Mouse (Mus musculus) thymus, postnatal 14 days (tissue): ENCODE data around the gene Tnfrsf1a.
A peak's percentile ranks its signal among the peaks of the same experiment; 100 is the strongest.

Source experiments
- DNase-seq: peaks from one replicate; pipeline ENCODE4 v3.0.0; 2021

Tnfrsf1a gene

DNA sequence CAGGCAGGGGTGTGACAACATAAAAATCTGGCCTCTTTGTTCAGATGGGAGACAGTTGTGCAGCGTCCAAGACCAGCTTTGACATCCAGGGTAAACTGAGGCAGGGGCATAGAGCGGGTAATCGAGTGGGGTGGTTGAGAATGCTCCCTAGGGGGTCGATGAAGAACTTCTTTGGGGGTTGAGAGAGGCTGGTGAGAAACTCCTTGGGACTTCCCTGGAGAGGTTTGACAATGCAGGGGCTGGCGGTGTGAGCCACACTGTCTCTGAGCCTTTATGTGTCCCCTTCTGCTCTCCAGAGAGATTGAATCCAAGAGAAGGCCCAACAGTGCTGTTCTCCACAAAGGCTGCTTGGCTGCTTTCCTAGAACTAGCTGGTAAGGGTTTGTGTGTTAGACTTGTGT lies 40.7 kb downstream of the Tnfrsf1a start:
- no peak for DNase-seq

DNA sequence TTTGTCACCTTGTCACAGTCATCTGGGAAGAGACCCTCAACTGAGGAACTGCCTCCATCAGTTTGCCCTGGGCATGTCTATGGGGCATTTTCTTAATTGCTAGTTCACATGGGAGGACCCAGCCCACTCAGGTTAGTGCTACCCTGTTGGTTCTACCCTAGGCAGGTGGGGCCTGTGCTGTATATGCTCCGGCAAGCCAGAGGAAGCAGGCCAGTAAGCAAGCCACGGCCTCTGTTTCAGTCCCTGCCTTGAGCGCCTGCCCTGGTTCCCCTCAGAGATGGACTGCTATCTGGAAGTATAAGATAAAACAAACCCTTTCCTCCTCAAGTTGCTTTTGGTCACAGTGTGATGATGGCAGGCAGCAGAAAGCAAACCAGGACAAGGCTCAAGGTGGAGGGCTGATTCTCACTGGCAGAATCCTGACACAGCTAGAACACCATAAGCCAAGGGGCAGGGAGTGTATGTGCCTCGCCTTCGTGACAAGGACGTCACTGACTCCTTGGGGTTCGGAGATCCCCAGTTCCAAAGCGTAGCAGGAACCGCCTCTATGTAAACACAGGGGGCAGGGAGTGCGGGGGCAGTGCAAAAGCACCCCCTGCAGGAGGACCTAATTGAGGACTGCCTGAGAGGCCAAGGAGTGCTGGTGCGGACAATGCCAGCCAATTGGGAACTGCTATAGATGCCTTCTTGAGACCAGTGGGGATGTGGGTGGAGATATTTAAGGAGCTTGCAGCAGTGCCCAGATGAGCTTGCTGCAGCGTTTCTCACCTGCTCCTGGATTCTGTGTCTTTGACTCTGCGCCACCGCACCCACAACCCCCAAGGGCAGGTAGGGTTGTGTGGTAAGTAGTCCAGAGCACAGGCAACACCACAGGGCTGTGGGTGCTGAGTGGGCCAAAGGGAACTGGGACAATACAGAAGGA lies 56.6 kb downstream of the Tnfrsf1a start:
- peak; percentile 19 for DNase-seq

DNA sequence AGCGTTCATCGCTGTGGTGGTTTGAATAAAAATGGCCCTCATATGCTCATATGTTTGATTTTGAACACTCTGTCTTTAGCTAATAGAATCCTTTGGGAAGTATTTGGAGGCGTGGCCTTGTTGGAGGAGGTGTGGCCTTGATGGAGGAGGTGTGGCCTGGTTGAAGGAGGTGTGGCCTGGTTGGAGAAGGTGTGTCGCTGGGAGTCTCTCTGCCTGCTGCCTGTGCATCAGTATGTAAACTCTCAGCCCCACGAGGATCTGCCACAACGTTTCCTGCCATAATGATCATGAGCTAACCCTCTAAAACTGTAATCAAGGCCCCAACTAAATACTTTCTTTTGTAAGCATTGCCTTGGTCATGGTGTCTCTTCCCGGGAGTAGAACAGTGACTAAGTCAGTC lies 58.1 kb downstream of the Tnfrsf1a start:
- DNase-seq, result no peak

DNA sequence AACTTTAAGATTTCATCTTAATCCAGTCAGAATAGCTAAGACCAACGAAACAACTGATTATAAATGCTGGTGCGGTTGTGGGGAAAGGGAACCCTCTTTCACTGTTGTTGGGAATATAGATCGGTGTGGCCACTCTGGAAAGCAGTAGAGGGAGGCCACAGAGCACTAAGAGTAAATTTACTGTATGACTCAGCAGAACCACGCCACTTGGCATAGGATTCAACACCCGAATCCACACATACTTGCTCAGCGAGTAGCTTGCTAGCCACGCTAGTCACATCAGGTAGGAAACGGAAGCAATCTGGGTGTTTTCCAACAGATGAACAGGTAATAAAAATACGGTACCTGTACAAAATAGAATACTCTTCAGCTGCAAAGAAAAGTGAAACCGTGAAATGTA lies 58.5 kb downstream of the Tnfrsf1a start:
- DNase-seq, result no peak

DNA sequence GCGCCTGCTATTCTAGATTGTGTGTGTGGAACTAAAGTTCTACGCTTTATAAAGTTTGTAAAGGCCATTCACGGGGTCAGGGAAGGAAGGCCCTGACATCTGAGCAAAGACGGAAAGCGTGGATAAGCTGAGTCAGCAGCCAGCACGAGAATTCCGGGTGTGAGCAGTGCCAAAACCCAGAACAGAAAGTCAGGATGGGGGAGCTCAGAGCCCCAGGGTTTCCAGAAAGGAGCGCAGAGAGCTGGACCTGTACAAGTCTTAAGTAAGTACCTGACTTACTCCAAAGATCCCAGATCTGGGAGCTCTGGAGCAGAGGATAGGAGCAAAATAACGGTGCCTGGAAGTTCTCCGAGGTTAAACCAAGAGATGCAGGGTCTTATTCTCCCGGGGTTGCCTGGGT lies 61.4 kb downstream of the Tnfrsf1a start:
- DNase-seq, result no peak

DNA sequence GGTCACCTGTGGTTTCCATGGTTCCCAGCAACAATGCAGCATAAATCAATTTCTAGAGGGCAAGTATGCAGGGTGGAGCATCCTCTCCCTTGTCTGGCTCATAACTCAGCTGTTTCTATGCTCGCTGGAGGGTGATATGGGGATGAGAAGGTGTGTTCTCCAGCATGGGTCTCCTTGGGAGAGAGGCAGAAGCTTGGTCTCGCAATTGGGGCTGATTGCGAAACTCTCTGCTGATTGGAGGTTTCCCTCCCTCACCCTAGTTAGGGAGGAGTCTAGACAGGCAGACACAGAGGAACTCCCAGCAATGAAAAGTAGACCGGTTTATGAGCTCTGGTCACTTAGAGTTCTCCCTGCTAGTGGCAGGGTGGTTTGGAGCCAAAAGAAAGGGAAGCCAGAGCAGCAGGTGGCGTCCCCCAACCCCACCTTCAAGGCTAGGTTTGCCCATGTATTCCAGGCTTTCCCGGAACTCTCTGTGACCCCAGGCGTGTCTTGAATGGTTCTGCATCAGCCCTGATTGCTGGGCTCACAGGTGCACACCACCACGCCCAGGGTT lies 61.9 kb downstream of the Tnfrsf1a start:
- no peak for DNase-seq

DNA sequence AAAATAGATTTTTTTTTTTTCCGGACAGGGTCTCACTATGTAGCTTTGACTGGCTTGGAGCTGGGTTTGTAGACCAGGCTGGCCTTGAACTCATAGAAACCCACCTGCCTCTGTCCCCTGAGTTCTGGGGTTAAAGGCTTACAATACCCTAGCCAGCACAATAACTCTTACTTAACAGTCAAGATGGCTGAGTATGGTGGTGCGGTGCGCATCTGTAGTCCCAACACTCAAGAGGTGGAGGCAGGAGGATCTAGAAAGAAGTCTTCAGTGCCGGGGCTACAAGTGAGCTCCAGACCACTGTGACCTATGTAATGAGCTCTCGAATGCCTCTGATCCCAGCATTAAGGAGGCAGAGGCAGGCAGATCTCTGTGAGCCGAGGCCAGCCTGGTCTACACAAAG lies 62.5 kb downstream of the Tnfrsf1a start:
- DNase-seq, result no peak
